Mouse (Mus musculus) limb, embryonic 13.5 days (tissue): ENCODE measurements around the gene Edc3. TPM values are rescaled to one million over a fixed set of nuclear protein-coding genes. Genes with fewer than 3 reads are reported as not detected.
A peak's percentile ranks its signal among the peaks of the same experiment; 100 is the strongest.

Experiments used
- ATAC-seq: fragments of 200-750 bp; cut with Nextera tagmentation; 2 replicates; pipeline ENCODE4 v1.8.0; 2017; ENCODE audit warnings: low read depth, moderate number of reproducible peaks, moderate TSS enrichment; ENCODE audit not compliant: low FRiP score
- H3K27ac ChIP-seq: fragments of 300-500 bp; sonication (generic); 2 replicates; pipeline ENCODE4 v1.5.1; 2015; ENCODE audit warnings: inconsistent platforms, mild to moderate bottlenecking, moderate library complexity
- H3K27me3 ChIP-seq: fragments of 300-500 bp; sonication (generic); 2 replicates; pipeline ENCODE4 v1.6.1; 2015; ENCODE audit warnings: mild to moderate bottlenecking, inconsistent platforms
- H3K36me3 ChIP-seq: fragments of 300-500 bp; sonication (generic); 2 replicates; pipeline ENCODE4 v1.6.1; 2015; ENCODE audit warnings: inconsistent platforms, mild to moderate bottlenecking, moderate library complexity
- H3K4me1 ChIP-seq: fragments of 300-500 bp; sonication (generic); 2 replicates; pipeline ENCODE4 v1.6.1; 2015; ENCODE audit warnings: inconsistent platforms
- H3K4me2 ChIP-seq: fragments of 300-500 bp; sonication (generic); replicated peaks from 2 replicates; pipeline ENCODE4 v1.6.1; 2015; ENCODE audit warnings: inconsistent platforms, mild to moderate bottlenecking, moderate library complexity
- H3K4me3 ChIP-seq: fragments of 300-500 bp; sonication (generic); 2 replicates; pipeline ENCODE4 v1.5.1; 2015; ENCODE audit warnings: moderate library complexity, mild to moderate bottlenecking, inconsistent platforms
- H3K9ac ChIP-seq: fragments of 300-500 bp; sonication (generic); 2 replicates; pipeline ENCODE4 v1.6.1; 2015; ENCODE audit warnings: mild to moderate bottlenecking, inconsistent platforms
- H3K9me3 ChIP-seq: fragments of 300-500 bp; sonication (generic); 2 replicates; pipeline ENCODE4 v1.6.1; 2016; ENCODE audit warnings: inconsistent platforms
- WGBS: fragments of 180-500 bp; shearing (Covaris S2); methylation state at CpG from one replicate; pipeline ENCODE4 v1.1.7; 2015; 5-methylcytosine and 5-hydroxymethylcytosine counted together
- polyA plus RNA-seq: library from polyadenylated mRNA; unstranded; fragments of >200 nt; fragmentation: Nextera tagmentation; extraction: Ambion mirVana; gene quantifications from 2 replicates; pipeline ENCODE4 v1.2.1, GENCODE M21; 2015

Edc3 gene
- polyA plus RNA-seq, 1 experiment from 2014 or later, result 39.3 TPM

DNA sequence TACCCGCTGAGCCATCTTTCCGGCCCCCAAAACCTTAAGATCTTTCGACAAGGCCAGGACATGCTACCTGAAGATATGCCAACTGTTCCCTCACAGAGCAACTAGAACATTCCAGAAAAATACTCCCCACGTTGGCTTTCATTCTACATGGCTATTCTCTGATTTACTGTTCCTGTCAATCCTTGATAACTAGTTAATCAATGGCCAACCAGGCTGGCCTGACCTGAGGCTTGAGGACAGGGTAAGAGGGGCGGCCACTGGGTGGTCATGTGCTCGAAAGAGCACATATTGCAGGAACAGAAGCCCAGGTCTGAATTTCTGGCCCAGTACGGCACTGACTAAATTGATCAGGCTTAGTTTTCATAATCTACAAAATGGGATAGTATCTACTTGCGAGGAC, 89.1 kb downstream of the Edc3 start:
- H3K4me2 ChIP-seq, result no peak overlapping the region
- H3K9me3 ChIP-seq, result no peaks in the 10 kb centered on the region
- H3K36me3 ChIP-seq, result peaks cover 48% of the 10 kb centered on the region
- 91% methylated on average over 8 of the region's 8 CpGs for WGBS
- H3K9ac ChIP-seq, result no peak overlapping the region
- H3K27me3 ChIP-seq, result no peaks in the 10 kb centered on the region
- no peak overlapping the region for H3K4me3 ChIP-seq
- ATAC-seq, result no peak
- no peak overlapping the region for H3K27ac ChIP-seq
- peaks cover 13% of the 10 kb centered on the region for H3K4me1 ChIP-seq

GRCm38 (mm10) chr9:57798725-57799253, 90.4 kb downstream of the Edc3 start:
- no peak for ATAC-seq
- H3K36me3 ChIP-seq, result peaks cover 35% of the 10 kb centered on the region

DNA sequence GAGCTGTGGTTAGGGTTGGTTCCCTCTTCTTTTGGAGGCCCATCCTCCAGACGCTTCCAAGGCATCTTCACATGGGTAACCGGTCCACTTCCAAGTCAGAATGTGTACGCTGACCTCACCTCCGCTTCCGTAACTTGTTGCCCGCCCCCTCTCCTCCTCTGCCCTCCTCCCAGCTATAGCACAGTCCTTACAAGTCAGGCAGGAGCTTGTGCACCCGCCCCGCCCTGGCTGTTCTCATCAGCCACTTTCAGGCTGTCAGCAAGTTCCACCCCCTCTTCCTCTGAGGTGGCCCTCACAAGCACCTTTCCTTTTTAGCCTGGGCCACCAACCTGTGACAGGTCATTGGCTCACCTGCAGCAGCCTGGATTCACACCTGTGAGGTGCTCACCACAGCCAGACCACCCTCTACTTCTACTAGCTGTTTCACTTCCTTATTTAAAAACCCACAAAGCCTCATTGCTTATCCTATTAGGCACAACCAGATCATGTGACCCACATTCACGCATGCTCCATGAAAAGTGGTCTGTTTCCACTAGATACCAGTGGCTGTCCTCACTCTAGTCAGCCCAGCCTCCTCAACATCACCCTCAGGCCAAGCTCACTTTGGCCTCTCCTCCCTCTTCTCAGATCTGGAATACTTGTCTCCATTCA, 92.1 kb downstream of the Edc3 start:
- no peak for ATAC-seq
- H3K4me3 ChIP-seq, result no peak overlapping the region
- peaks cover 26% of the 10 kb centered on the region for H3K36me3 ChIP-seq
- H3K27me3 ChIP-seq, result 0 out of 2 replicates have a peak, but pooled peaks cover 4% of the 10 kb centered on the region
- no peaks in the 10 kb centered on the region for H3K9me3 ChIP-seq
- no peak overlapping the region for H3K4me2 ChIP-seq
- H3K9ac ChIP-seq, result no peak overlapping the region
- 78% methylated on average over 9 of the region's 9 CpGs for WGBS
- no peak overlapping the region for H3K27ac ChIP-seq
- peaks cover 24% of the 10 kb centered on the region for H3K4me1 ChIP-seq

More at GRCm38 (mm10) chr9:57798725-57799253, 90.4 kb downstream of the Edc3 start:
- Histone ChIP-seq H3K4me1 (peaks cover 23% of the 10 kb centered on the region), H3K9me3 (no peaks in the 10 kb centered on the region), H3K27ac (no peak overlapping the region), H3K27me3 (no peaks in the 10 kb centered on the region), H3K4me3 (no peak overlapping the region), H3K4me2 (0 out of 2 replicates have a peak overlapping the region, but pooled peaks have one; percentile 14), H3K9ac (peak overlapping the region; percentile 48)
- WGBS, result 12% methylated on average over 10 of the region's 10 CpGs

Other genes with a start within 250 kb of the Edc3 start
- 12.2 and 12.9 TPM in 2 replicates for gene Scamp5, start 240.5 kb upstream of the Edc3 start, polyA plus RNA-seq
- gene Rpp25, start 204.5 kb upstream of the Edc3 start, polyA plus RNA-seq, result 0.87 and 1.9 TPM in 2 replicates
- gene Cox5a, start 187.3 kb upstream of the Edc3 start, polyA plus RNA-seq, result 495 and 497 TPM in 2 replicates
- 24.2 and 26.8 TPM in 2 replicates for gene Fam219b, start 171.0 kb upstream of the Edc3 start, polyA plus RNA-seq
- gene Mpi, start 155.8 kb upstream of the Edc3 start, polyA plus RNA-seq, result 56.3 and 58.8 TPM in 2 replicates
- gene Scamp2, start 147.6 kb upstream of the Edc3 start, polyA plus RNA-seq, result 67.1 and 69.1 TPM in 2 replicates
- gene Ulk3, start 119.1 kb upstream of the Edc3 start, polyA plus RNA-seq, result 21.0 and 21.4 TPM in 2 replicates
- not detected in 2 replicates for gene Cplx3, start 102.3 kb upstream of the Edc3 start, polyA plus RNA-seq
- gene Lman1l, start 87.8 kb upstream of the Edc3 start, polyA plus RNA-seq, result not detected in 2 replicates
- 32.6 and 32.7 TPM in 2 replicates for gene Csk, start 54.9 kb upstream of the Edc3 start, polyA plus RNA-seq
- gene Cyp1a2, start 24.8 kb upstream of the Edc3 start, polyA plus RNA-seq, result not detected in 2 replicates
- gene Cyp1a1, start 20.6 kb upstream of the Edc3 start, polyA plus RNA-seq, result not detected in 2 replicates
- gene Clk3, start 57.3 kb downstream of the Edc3 start, polyA plus RNA-seq, result 77.3 and 82.8 TPM in 2 replicates
- 7.3 and 10.6 TPM in 2 replicates for gene Arid3b, start 128.3 kb downstream of the Edc3 start, polyA plus RNA-seq
- 119 and 121 TPM in 2 replicates for gene Ubl7, start 202.4 kb downstream of the Edc3 start, polyA plus RNA-seq
- 0.27 and 0.97 TPM in 2 replicates for gene Sema7a, start 231.6 kb downstream of the Edc3 start, polyA plus RNA-seq